Mouse (Mus musculus) neural tube, embryonic 11.5 days (tissue): ENCODE measurements around the gene Adamts2. TPM values are rescaled to one million over a fixed set of nuclear protein-coding genes. Genes with fewer than 3 reads are reported as not detected.
A peak's percentile ranks its signal among the peaks of the same experiment; 100 is the strongest.

Experiments used
- ATAC-seq: fragments of 200-750 bp; cut with Nextera tagmentation; 2 replicates; pipeline ENCODE4 v1.8.0; 2017; ENCODE audit warnings: moderate number of reproducible peaks, mild to moderate bottlenecking, moderate TSS enrichment, moderate library complexity; ENCODE audit not compliant: insufficient read depth, low FRiP score, low TSS enrichment
- DNase-seq: peaks from one replicate; pipeline ENCODE4 v3.0.0-alpha.2; 2015; ENCODE audit warnings: low spot score
- H3K27ac ChIP-seq: fragments of 300-500 bp; sonication (generic); 2 replicates; pipeline ENCODE4 v1.5.1; 2014; ENCODE audit warnings: low read depth, mild to moderate bottlenecking, low read length
- H3K27me3 ChIP-seq: fragments of 300-500 bp; sonication (generic); 2 replicates; pipeline ENCODE4 v1.6.1; 2014; ENCODE audit warnings: mild to moderate bottlenecking, low read length, mixed read lengths; ENCODE audit not compliant: control insufficient read depth, insufficient read depth
- H3K36me3 ChIP-seq: fragments of 300-500 bp; sonication (generic); 2 replicates; pipeline ENCODE4 v1.6.1; 2014; ENCODE audit warnings: mild to moderate bottlenecking, low read length, moderate library complexity, mixed read lengths; ENCODE audit not compliant: control insufficient read depth, insufficient read depth
- H3K4me1 ChIP-seq: fragments of 300-500 bp; sonication (generic); 2 replicates; pipeline ENCODE4 v1.6.1; 2014; ENCODE audit warnings: low read length, mixed read lengths; ENCODE audit not compliant: control insufficient read depth, insufficient read depth
- H3K4me2 ChIP-seq: fragments of 300-500 bp; sonication (generic); 2 replicates; pipeline ENCODE4 v1.6.1; 2014; ENCODE audit warnings: low read depth, mild to moderate bottlenecking, moderate library complexity
- H3K4me3 ChIP-seq: fragments of 300-500 bp; sonication (generic); 2 replicates; pipeline ENCODE4 v1.5.1; 2014; ENCODE audit warnings: low read depth, low read length
- H3K9ac ChIP-seq: fragments of 300-500 bp; sonication (generic); 2 replicates; pipeline ENCODE4 v1.6.1; 2014; ENCODE audit warnings: mild to moderate bottlenecking, low read length
- H3K9me3 ChIP-seq: fragments of 300-500 bp; sonication (generic); 2 replicates; pipeline ENCODE4 v1.6.1; 2016; ENCODE audit warnings: low read length; ENCODE audit not compliant: control insufficient read depth
- WGBS: fragments of 180-500 bp; shearing (Covaris S2); extraction: QIAGEN DNeasy Blood & Tissue Kit; methylation state at CpG from one replicate; pipeline ENCODE4 v1.1.7; 2014; 5-methylcytosine and 5-hydroxymethylcytosine counted together
- polyA plus RNA-seq: library from polyadenylated mRNA; unstranded; fragments of >200 nt; fragmentation: Nextera tagmentation; extraction: Ambion mirVana; gene quantifications from 2 replicates; pipeline ENCODE4 v1.2.1, GENCODE M21; 2014

Gene Adamts2
- polyA plus RNA-seq, result 1.1 and 2.1 TPM in 2 replicates

DNA sequence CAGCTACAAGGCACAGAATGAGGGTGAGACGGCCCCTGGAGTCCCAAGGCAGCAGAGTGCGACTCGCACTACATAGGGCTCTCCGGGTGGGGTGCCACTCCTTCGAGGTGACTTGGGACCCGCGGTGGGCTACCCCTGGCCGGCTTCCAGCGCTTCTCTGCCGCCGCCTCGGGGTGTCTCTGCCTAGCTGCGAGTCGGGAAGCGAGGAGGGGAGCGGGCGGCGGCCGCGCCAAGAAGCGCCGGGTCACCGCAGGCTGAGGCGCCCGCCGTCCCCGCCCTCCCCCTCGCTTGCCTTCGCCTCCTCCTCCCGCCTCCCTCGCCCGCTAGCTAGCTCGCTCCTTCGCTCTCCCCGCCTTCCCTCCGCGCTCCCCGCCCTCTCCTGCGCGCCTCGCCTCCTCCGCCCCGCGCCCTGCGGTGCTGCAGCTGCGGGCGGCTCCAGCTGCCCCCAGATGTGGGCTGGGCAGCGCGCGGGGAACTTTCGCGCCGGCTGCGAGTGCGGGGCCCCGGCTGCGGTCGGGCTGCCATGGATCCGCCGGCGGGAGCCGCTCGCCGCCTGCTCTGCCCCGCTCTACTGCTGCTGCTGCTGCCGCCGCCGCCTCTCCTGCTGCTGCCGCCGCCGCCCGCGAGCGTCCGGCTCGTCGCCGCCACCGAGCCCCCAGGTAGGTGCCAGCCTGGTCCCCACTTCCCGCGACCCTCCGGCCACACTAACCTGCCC, at the start of gene Adamts2:
Gene Adamts2 (plus strand): TSS at position 444 of the 715 bp plus-strand sequence.
- Histone ChIP-seq H3K36me3 (no peaks in the 10 kb centered on the region), H3K4me2 (peak within 1 kb of the TSS; percentile 98), H3K27me3 (peaks cover 48% of the 10 kb centered on the region), H3K9me3 (no peaks in the 10 kb centered on the region), H3K4me3 (peak within 1 kb of the TSS; percentile 54), H3K4me1 (peaks cover 11% of the 10 kb centered on the region), H3K9ac (peak within 1 kb of the TSS; percentile 52), H3K27ac (no peak within 1 kb of the TSS)
- ATAC-seq (peak; percentile 76), DNase-seq (peak; percentile 81)
- WGBS, result under 1% methylated on average over 69 of the region's 82 CpGs

DNA sequence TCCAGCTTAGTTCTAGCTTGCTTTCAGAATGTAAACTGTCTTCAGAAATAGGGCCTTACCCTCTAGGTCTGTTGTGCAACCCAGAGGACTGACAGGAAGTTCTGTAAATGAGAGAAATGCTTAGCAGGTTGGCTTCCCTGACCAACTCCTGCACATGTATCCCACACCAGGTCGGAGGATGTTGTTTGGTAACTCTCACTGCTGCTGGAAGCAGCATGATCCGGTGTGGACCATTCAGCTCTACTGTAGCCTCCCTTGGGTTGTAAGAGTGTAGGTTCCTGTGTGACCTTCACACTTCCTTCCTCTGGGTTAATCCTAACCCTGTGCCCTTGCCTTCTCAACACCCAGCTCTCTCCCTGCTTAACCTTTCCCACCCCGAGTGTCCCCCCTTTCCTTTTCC, 44.8 kb upstream of the Adamts2 start:
- WGBS, result 93% methylated on average over 3 of the region's 3 CpGs
- no peaks in the 10 kb centered on the region for H3K9me3 ChIP-seq

DNA sequence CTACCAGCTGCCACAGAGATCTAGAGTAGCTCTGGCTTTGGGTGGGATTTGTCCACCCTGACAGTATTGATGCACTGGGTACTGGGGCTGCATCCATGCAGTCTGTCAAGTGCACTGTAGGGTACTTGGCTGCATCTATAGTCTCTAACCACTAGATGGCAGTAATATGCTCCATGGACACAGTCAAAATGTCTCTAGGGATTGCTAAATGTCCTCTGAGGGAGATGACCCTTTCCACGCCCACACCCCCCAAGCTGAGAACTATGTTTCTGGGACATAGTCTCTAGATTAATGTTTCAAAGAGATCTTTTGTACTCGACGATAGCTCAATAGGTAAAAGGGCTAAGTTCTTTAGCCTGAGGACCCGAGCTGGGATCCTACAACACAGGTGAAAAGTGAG, 42.8 kb upstream of the Adamts2 start:
- 36% methylated on average over 4 of the region's 4 CpGs for WGBS
- Histone ChIP-seq H3K9ac (no peak overlapping the region), H3K4me3 (no peak overlapping the region), H3K4me1 (no peaks in the 10 kb centered on the region), H3K36me3 (no peaks in the 10 kb centered on the region), H3K4me2 (no peak overlapping the region), H3K27ac (no peak overlapping the region), H3K27me3 (no peaks in the 10 kb centered on the region), H3K9me3 (no peaks in the 10 kb centered on the region)
- ATAC-seq (no peak), DNase-seq (peak; percentile 25)

More for the DNA sequence above, 44.8 kb upstream of the Adamts2 start:
- H3K27me3 ChIP-seq, result no peaks in the 10 kb centered on the region
- H3K27ac ChIP-seq, result no peak overlapping the region
- H3K4me2 ChIP-seq, result no peak overlapping the region
- ATAC-seq, result no peak
- no peaks in the 10 kb centered on the region for H3K36me3 ChIP-seq
- no peak overlapping the region for H3K4me3 ChIP-seq
- no peak for DNase-seq
- no peaks in the 10 kb centered on the region for H3K4me1 ChIP-seq
- no peak overlapping the region for H3K9ac ChIP-seq

DNA sequence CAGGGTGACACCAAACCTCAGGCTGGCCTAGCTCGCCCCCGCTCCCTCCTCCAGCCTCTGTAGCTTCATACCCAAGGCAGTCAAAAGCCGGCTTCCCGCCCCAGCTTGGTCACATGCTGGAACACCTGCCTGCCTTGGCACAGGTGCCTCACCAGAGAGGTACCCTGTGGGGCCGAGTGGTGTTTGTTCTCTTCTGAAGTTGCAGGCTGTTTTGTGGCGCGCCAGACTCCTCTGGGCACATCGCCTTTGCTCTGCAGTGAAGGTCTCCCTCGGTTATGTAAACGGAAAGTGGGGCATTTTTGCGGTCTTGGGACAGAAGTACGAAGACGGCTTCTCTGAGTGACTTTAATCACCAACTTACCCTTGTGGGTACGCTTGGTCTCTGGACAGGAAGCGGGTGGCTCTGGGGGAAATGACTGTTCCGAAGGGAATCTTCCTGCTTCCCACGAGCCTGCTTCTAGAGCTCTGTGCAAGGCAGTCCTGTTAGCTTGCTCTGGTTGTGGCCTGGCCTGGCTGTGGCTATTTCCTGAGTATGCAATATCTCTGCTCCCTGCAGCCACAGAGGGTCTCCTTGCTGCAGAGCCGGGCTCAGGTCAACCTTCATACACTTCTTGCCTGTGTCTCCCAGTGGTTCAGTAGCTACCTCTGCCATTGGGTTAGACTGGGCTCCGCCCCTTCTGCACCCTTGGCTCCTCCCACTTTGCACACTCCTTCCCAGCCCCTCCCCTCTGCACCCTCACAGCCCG, 36.2 kb upstream of the Adamts2 start:
- Histone ChIP-seq H3K4me2 (no peak overlapping the region), H3K9ac (no peak overlapping the region), H3K36me3 (no peaks in the 10 kb centered on the region), H3K4me3 (no peak overlapping the region), H3K9me3 (no peaks in the 10 kb centered on the region), H3K27ac (no peak overlapping the region), H3K27me3 (no peaks in the 10 kb centered on the region), H3K4me1 (no peaks in the 10 kb centered on the region)
- ATAC-seq, result no peak
- no peak for DNase-seq
- WGBS, result 83% methylated on average over 20 of the region's 20 CpGs

DNA sequence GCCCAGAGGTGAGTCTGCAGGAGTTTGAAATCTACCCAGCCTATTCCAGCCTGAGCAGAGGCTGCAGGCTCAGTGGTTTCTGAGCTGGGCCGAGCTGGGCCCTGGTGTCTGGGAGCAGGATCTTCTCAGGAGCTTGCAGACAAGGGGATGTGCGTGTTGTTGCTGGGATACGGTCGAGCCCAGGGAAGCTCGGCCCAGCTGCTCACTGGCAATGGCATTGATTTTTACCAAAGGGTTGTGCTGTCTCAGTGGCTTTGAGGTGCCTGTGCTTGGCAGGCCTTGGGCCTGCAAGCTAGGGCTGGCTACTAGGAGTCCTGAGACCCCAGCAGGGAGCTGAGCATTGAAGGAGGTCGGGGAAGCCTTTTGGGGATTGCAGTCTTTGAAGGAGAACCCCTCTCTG, 30.4 kb upstream of the Adamts2 start:
- Histone ChIP-seq H3K27ac (no peak overlapping the region), H3K9me3 (no peaks in the 10 kb centered on the region), H3K4me3 (no peak overlapping the region), H3K27me3 (no peaks in the 10 kb centered on the region), H3K4me1 (no peaks in the 10 kb centered on the region; the same call in 1 of the 2 replicates), H3K36me3 (no peaks in the 10 kb centered on the region), H3K9ac (no peak overlapping the region; the same call in 1 of the 2 replicates), H3K4me2 (no peak overlapping the region)
- DNase-seq (no peak), ATAC-seq (no peak)
- 66% methylated on average over 6 of the region's 6 CpGs for WGBS

DNA sequence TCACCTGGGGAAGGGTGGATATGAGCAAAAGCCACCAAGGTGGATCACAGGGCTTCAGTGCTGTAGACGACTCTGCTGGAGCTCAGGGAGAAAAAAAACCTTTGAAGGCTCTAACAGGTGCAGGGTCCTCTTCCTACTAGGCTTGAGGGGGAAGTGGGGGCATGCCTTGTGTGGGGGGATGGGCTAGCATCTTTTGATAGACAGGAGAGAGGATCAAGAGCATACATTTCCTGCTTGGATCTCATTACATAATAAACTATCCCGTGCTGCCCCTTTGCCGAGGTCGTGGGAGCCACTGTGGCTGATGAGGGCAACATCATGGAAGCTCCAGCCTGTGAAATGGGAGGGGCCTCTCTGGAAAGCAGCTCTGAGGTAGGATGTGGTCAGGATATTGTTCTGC, 25.4 kb upstream of the Adamts2 start:
- no peaks in the 10 kb centered on the region for H3K36me3 ChIP-seq
- no peak overlapping the region for H3K27ac ChIP-seq
- H3K4me1 ChIP-seq, result no peaks in the 10 kb centered on the region; the same call in 1 of the 2 replicates
- H3K4me3 ChIP-seq, result no peak overlapping the region
- no peak overlapping the region for H3K9ac ChIP-seq
- WGBS, result 65% methylated on average over 4 of the region's 4 CpGs
- H3K27me3 ChIP-seq, result no peaks in the 10 kb centered on the region
- no peaks in the 10 kb centered on the region for H3K9me3 ChIP-seq
- DNase-seq (no peak), ATAC-seq (no peak)
- no peak overlapping the region for H3K4me2 ChIP-seq

DNA sequence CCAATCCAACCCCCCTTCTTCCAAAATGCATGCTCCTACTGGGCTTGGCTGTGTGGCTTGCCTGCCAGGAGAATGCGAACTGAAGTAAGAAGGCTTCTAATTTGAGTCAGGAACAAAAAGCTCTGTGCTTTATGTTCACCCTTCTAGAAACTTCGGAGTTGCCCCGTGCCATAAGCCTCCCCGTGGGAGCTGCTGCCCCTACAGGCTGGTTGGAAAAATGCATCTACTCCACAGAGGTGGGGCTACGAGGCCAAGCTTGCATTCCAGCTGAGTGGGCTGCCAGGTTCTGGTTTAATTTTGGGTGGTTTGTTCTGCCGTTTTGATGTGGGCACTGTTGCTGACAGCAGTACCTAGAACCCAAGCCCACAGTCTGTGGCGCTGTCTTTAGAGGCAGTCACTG, 14.9 kb upstream of the Adamts2 start:
- Histone ChIP-seq H3K9ac (no peak overlapping the region), H3K4me3 (no peak overlapping the region), H3K4me1 (no peaks in the 10 kb centered on the region), H3K27me3 (no peaks in the 10 kb centered on the region), H3K27ac (no peak overlapping the region), H3K9me3 (no peaks in the 10 kb centered on the region), H3K4me2 (no peak overlapping the region), H3K36me3 (no peaks in the 10 kb centered on the region)
- no peak for ATAC-seq
- DNase-seq, result peak; percentile 35
- WGBS, result 57% methylated on average over 7 of the region's 7 CpGs

DNA sequence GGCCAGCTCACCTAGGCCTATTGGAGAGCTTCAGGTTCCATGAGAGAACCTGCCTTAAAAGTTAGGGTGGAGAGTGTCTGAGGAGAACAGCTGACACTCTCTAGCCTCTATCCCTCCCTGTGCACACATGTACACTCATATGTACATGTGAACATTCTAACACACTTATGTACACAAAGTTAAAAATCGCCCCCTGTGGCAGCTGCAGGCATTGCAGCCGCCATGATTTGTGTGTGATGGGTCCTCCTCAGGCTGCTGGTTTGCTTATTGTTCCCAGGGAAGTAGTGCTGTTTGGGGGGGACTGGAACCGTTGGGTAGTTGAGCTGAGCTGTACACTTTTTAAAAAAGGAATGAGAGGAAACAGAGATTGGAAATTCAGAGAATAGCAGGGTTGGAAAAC, 14.1 kb upstream of the Adamts2 start:
- H3K4me1 ChIP-seq, result no peaks in the 10 kb centered on the region
- H3K27ac ChIP-seq, result no peak overlapping the region
- no peak overlapping the region for H3K9ac ChIP-seq
- no peak overlapping the region for H3K4me3 ChIP-seq
- H3K9me3 ChIP-seq, result no peaks in the 10 kb centered on the region
- 16% methylated on average over 3 of the region's 3 CpGs for WGBS
- no peaks in the 10 kb centered on the region for H3K27me3 ChIP-seq
- no peaks in the 10 kb centered on the region for H3K36me3 ChIP-seq
- ATAC-seq, result no peak
- DNase-seq, result peak; percentile 75
- H3K4me2 ChIP-seq, result no peak overlapping the region

DNA sequence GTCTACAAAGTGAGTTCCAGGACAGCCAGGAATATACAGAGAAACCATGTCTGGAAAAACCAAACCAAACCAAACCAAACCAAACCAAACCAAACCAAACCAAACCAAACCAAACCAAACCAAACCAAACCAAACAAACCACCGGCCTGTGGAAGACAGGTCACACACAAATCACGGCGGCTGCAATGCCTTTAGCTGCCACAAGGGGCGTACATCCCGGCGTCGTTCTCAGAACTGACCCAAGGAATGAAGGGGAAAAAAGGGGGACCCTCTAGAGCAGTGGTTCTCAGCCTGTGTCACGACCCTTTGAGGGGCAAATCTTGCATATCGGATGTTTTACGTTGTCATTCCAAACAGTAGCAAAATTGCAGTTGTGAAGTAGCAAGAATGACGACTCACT, 12.8 kb upstream of the Adamts2 start:
- 38% methylated on average over 11 of the region's 11 CpGs for WGBS
- Histone ChIP-seq H3K36me3 (no peaks in the 10 kb centered on the region), H3K4me3 (no peak overlapping the region), H3K4me1 (no peaks in the 10 kb centered on the region), H3K9ac (no peak overlapping the region), H3K9me3 (no peaks in the 10 kb centered on the region), H3K27me3 (no peaks in the 10 kb centered on the region), H3K27ac (no peak overlapping the region), H3K4me2 (no peak overlapping the region)
- DNase-seq, result peak; percentile 51
- no peak for ATAC-seq
